Mouse (Mus musculus) lung, postnatal 0 days (tissue): ENCODE measurements around the gene Pgap2.

Source experiments
- CTCF ChIP-seq: IDR thresholded peaks from 2 replicates; pipeline ENCODE4 v1.5.1; 2016; ENCODE audit warnings: antibody characterized with exemption, mild to moderate bottlenecking
- EP300 ChIP-seq: IDR thresholded peaks from 2 replicates; pipeline ENCODE4 v1.6.1; 2016; ENCODE audit warnings: antibody characterized with exemption, mild to moderate bottlenecking, control low read depth

DNA sequence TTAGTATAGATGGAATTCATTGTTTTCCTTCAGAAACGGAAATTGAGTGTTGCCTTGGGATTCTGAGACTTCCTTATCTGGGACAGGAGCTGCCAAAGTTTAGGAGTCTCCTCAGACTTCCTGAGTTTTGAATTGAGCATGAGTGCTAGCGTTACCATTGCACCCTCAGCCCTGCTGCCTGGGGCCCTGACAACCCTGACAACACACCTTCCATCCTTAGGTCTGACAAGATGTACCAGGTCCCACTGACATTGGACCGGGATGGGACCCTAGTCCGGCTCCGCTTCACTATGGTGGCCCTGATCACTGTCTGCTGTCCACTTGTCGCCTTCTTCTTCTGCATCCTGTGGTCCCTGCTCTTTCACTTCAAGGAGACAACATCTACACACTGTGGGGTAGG is 16.0 kb downstream of the Pgap2 start:
- TF ChIP-seq CTCF: no peak
- no peak for TF ChIP-seq EP300
